Mouse (Mus musculus): ENCODE measurements around the gene Olfr1156.

DNA sequence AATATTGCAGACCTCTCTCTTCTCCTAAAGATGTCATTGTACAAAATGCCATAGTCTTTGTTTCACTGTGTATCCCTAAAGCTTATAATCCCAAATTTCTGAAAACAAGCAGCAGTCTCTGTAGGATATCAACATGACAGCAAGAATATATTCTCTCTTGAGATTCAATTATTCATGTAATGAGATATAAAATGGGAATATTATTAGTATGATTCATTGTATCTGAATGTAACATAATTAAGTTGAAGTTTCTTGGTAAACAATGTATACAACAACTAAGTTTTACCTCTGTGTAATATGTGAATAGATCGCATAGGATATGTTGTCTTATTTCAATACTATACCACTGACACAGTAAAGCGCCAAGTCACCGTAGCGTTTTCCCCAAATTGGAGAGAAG lies 15.3 kb upstream of the Olfr1156 start, which contains the start of gene Olfr1157:
- TF ChIP-seq CTCF (IDR thresholded peaks at IDR 0.05; ENCODE audit: control insufficient read depth, insufficient read depth, low read length) (no peak), POLR2A (IDR thresholded peaks at IDR 0.05; ENCODE audit: borderline replicate concordance, control insufficient read depth, low read depth, low read length) (no peak)

All from bone marrow, adult 2 months (tissue).